Mouse (Mus musculus) embryo, embryonic 10.5 days (tissue): ENCODE results near the gene Ptp4a2.
"Not testable (repeated sequence)": the region's sequence is repeated elsewhere in the genome, so short reads cannot be mapped to it uniquely, and the experiment has no call there.

Experiments used
- DNase-seq: peaks from one replicate; pipeline ENCODE4 v3.0.0-alpha.2; 2015; ENCODE audit warnings: low spot score

Gene Ptp4a2

GRCm38 (mm10) chr4:129810798-129811604 lies at the start of gene Ptp4a2:
Gene Ptp4a2, plus strand, starts transcription at chr4:129811219.
- peak; percentile 67 for DNase-seq

DNA sequence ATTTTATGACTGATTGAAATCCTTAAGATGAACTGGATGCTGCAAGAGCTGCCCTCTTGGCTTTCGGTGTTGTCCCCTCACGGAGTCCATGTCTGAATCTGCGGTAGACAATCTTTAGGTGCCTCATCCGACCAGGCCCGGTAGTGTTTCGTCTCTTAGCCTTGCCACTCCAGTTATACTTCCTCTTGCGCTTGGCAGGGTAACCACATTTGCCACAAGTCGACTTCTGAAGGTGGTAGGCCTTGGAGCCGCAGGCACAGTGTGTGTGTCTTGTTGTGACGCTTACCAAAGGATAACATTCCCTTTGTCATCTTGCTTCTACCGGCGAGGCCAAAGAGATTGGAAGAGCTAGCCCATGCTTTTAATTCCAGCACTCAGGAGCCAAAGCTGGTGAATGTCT lies 49.4 kb upstream of the Ptp4a2 start:
- DNase-seq, result no peak

DNA sequence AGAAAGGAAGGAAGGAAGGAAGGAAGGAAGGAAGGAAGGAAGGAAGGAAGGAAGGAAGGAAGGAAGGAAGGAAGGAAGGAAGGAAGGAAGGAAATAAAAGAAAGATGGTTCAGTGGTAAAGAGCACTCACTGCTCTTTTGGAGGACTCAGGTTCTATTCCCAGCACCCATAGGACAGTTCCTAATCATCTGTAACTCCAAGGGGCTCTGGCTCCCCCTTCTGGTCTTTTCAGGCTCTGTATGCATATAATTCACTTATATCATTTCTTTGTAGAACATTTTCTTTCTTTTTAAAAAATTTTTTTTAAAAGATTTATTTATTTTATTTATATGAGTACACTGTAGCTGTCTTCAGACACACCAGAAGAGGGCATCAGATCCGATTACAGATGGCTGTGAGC lies 48.5 kb upstream of the Ptp4a2 start:
- DNase-seq, result not testable (repeated sequence)

- no peak for DNase-seq
Observed at GRCm38 (mm10) chr4:129765351-129765750, 45.7 kb upstream of the Ptp4a2 start.

- DNase-seq, result no peak
Observed at GRCm38 (mm10) chr4:129767782-129768181, 43.2 kb upstream of the Ptp4a2 start.

DNA sequence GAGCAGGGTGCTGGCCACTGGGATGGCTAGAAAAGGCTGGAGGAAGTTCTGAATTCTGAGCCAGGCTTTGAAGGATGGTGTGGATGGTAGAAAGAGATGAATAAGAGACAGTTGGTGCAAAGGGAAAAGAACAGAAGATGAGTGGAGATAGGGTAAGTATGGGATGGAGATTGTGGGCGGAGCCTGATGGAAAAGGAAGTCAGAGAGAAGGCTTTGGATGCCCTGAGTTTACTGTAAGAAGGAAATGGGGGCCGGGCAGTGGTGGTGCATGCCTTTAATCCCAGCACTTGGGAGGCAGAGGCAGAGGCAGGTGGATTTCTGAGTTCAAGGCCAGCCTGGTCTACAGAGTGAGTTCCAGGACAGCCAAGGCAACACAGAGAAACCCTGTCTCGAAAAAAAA lies 42.3 kb upstream of the Ptp4a2 start:
- not testable (repeated sequence) for DNase-seq

DNA sequence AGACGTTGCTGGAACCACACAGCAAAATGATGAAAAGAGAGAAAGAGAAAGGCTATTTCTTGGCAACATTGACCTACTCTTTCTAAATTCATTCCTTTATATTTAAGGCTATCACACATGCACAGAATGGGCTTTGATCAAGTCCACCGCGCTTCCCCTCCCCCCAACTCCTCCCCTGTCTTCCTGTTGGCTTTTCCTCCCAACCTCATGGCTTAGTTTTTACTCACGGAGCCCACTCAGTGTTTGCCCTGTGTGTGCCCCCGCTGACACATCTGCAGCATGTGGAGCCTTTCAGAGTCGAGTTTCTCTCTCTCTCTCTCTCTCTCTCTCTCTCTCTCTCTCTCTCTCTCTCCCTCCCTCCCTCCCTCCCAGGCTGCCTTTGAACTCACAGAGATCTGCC lies 40.4 kb upstream of the Ptp4a2 start:
- no peak for DNase-seq

DNA sequence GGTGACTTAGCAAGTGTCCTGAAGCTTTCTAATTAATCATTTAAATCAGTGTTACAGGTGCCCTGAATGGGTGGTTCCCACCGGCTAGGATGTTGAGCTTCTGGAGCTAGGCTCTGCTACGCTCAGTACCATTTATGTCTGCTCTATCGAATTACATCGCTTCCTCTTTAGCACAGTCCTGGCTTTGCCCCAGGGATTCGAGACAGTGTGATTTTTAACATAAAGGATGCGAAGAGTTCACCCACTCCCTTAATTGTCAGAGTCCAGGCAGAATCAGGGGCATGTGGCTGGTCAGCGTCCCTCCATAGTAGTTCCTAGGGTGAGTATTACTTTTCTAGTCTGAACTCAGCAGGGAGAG lies 39.7 kb upstream of the Ptp4a2 start:
- peak; percentile 33 for DNase-seq

- DNase-seq, result peak; percentile 74
Observed at GRCm38 (mm10) chr4:129771672-129772521, 39.1 kb upstream of the Ptp4a2 start.

DNA sequence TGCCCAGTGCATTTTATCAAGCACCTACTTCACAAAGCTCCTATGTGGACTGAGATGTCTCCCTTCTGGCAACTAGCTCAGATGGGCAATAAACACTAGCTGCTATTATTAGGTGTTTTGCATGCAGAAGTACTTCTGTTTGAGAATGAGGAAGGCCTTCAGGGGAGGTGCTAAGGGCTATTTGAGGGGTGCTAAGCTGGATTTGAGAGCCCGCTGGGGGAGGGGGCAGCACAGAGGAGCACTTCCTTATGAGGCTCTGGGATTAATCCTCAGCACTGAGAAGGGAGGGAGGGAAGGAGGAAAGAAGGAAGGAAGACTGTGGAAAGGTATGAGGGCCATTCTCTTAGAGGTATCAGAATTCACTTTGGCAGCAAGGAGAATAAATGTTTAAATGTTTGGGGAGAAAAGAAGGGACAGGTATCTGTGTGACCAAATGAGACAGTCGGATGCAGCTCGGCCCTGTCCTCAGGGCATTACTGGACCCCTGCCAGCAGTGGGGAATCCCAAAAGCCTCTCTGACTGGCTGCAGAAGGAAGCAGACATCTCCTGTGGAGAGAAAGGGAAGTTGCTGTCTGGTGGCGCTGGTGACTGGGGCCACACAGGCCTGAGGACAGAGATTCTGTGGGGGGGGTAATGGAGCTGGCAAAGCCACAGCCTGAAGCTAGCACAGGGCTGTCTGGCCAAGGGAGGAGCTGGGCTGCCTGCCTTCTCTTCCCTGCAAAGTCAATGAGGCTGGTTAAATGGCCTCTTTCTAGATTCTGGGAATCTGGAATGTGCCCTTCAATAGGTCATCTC lies 28.9 kb upstream of the Ptp4a2 start:
- no peak for DNase-seq

DNA sequence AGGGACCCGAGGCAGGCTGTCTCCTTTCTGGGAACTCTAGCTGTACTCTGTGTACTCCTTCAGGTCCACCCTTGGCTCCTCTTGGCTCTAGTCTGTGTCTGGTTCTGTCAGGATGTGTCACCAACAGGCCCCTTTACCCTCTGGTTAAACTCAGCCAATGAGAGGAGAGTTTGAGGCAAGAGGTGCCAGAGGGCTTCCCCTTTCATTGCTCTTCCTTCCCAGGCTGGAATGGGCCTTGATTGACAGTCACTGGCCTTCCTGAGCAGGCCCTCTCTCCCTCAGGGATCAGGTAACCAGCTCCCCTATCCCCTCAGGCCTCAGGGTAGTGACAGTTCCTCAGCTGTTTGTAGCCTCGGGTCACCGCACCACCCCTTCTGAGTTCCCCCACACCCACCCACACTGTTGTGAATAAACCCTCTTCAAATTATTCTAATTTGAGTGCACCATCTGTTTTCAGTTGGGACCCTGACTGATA lies 28.1 kb upstream of the Ptp4a2 start:
- peak; percentile 34 for DNase-seq

- no peak for DNase-seq
Observed at GRCm38 (mm10) chr4:129783506-129783905, 27.5 kb upstream of the Ptp4a2 start.

DNA sequence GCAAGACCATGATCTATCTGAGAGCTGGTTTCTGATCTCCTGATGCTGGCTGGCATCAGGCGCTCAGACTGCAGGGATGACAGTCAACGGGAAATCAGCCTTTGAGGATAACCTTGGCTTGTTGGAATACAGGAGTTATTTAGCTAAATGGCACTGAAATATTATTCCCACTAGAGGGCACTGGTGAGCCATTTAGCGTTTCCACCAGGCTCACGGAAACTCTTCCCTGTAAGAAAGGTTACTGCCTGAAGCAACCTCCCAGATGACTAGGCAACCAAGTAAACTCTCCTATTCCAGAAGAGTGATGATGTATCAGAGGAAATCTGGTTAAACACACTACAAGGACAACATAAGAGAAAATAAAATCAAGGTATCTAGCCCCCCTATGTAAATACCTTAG lies 25.8 kb upstream of the Ptp4a2 start:
- peak; percentile 96 for DNase-seq

DNA sequence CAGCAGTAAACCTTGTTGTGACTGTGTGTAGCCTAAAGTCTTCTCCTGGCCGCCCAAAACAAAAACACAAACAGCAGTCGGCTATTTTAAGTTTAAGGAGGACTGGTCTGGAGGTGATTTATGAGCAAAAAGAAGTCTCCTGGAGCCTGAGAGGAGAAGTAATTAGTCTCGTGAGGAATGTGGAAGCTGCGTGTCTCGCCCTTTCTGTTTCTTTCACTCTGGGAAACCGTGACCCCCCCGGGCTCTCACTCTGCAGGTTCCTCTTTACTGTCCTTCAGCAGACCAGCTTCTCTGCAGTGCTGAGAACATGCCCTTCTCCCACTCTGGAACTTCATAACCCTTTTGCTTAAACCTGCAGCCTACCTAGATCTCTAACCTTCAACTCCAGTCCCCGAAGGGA lies 22.3 kb upstream of the Ptp4a2 start:
- no peak for DNase-seq

DNA sequence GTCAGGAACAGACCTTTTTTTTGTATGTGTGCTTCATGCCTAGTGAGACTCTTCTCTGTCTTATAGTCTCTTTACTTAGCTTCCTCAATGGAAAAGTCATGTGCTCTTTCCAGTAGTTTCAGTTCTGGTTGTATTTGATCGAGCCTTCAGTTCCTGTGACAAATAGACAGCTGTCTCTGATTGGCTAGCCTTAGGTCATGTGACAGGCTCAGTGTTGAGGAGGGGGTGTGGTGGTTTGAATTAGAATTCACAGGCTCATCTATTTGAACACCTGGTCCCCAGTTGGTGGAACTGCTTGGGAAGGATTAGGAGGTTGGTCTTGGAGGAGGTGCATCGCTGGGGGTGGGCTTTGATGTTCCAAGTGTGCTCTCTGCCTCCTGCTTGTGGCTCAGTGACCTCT lies 21.4 kb upstream of the Ptp4a2 start:
- DNase-seq, result no peak

DNA sequence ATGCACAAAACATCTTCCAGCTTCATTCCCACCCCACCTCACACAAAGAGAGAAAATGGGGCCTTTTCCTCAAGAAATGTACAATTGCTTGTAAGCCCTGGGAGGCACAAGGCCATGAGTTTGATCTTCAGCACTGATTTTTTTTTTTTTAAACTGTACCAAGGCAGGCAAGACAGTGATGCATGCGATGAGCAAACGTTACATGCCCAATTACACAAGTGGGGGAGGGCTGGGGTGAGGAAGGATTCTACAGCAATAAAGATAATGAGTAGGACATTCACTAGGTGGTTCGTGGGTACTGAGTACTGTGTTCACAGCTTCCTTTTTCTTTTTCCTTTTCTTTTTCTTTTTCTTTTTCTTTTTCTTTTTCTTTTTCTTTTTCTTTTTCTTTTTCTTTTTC lies 20.5 kb upstream of the Ptp4a2 start:
- DNase-seq, result no peak

DNA sequence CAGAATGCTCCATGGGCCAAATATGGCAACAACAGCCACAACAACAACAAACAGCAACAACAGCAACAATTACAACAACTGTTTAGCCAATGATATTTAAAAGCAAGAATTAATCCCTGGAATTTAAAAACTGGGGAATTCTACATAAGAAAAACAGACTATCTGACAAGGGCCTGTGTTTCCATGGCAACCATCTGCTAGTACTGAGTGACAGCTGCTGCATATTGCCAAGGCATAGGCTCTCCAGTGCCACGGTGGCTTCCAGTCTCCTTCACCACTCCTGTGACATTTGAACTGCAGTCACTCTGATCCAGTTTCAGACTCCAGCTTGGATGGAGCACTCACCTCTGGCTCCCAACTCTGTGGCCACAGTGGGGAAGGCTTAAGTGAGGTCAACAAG lies 19.6 kb upstream of the Ptp4a2 start:
- peak; percentile 50 for DNase-seq

- DNase-seq, result no peak
Observed at GRCm38 (mm10) chr4:129792666-129793202, 18.3 kb upstream of the Ptp4a2 start.

DNA sequence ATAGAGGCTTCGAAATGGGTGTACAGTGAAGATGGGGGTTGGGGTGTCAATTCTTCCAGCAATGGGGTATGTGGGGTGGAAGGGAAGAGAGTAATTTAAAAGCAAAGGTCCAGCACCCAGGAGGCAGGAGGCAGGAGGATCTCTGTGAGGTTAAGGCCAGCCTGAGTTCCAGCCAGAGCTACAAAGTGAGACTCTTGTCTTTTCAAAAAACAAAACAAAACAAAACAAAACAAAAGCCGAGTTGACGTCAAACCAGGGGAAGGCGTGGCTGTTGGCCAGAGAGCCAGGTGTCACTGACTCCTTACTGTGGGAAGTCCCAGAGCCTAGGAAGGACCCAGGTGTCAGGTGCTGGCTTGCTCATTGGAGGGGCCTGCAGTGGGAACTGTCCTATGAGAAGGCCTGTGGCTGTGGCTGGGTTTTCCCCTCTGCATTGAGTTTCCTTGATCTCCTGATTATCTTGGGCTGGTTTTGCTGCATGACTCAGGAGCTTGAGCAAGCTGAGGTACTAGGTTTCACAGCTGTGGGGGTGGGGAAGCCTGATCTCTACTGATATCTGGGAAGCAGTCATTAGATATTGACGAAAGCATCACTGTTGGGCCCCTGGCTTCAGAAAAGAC lies 17.2 kb upstream of the Ptp4a2 start:
- no peak for DNase-seq

DNA sequence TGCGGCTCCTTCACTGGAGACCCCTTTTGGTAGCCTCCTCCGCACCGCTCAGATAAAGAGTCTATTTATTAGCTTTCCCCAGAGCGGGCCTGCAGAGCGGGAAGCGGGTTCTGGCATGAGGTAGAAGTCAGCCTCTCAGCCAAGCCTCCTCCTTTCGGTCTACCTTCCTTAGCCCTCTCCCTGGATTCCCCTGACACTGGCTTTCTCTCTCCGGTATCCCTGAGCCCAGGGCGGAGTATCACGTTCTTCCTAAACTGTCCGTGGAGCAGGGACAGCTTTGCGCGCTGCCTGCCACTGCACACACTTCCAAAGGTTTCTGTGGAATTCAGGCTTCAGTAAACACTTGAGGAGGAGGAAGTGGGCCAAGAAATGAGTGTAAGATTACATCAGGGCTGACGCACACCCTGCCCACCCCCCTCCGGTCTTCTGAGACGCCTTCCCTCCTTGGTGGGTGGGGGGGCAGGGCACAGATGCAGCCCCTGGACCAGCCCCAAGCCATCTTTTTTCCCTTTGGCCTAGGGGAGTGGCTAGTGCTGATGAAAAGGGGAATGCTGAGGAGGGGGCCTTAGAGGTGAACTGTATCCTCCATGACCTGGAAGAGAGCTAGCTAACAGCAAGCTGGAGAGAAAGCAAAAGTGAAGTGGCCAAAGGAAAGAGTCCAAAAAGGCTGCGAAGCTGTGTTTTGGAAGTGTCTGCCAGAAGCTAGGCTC lies 15.7 kb upstream of the Ptp4a2 start:
- DNase-seq, result peak; percentile 76

DNA sequence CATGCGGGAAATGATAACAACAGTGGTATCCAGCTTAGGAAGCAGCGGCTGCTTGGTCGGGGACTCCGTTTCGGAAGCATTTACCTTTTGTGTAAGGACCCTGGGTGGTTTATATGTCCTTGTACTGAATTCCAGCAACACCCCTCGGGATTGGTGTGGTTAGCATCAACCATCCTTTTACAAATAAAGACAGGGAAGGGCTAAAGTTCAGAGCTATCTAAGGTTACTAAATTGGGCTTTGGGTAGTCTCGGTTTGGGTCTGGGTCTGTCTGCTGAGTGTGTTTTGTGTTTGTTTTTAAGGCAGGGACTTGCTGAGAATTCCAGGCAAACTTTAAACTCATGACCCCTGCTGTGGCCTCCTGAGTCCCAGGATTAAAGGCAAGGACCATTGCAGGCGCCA lies 15.2 kb upstream of the Ptp4a2 start:
- DNase-seq, result no peak
